Mouse (Mus musculus) heart, postnatal 10 days (tissue): ENCODE measurements at regions not wholly inside any gene's neighbourhood (a gene's known extent, or its start where the extent isn't known, plus 50 kb on each side); places are given as distances from the start of the nearest gene placed in this dataset.

Source experiments
- DNase-seq, 2 experiments: peaks; one replicate each; pipeline ENCODE4 v3.0.0; 2021
- intact Hi-C: fragments of 180-260 bp; cut with DNase I; formaldehyde crosslinking; loops from one replicate; pipeline ENCODE4 v1.15.1; 2025

DNA sequence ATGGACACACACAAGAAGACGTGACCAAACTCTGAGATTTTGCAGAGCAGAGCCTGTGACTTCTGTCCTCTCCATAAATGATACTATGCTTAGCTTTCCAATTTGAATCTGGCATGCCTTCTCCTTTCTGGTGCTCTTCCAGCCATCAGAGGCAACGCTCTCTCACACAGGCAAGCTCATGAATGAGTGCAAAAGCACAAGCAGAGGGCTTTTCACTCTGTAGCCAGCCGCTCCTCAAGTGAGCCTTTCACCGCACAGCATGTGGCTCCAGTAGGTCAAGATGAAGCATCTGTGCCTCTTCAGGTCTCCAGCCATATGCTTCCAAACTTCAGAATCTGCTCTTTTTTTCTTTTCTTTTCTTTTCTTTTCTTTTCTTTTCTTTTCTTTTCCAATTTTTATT, 106.2 kb downstream of the Spry2 start:
- intact Hi-C loops = no loop called here
- peak in 1 of 2 experiments; percentile 15 for DNase-seq

DNA sequence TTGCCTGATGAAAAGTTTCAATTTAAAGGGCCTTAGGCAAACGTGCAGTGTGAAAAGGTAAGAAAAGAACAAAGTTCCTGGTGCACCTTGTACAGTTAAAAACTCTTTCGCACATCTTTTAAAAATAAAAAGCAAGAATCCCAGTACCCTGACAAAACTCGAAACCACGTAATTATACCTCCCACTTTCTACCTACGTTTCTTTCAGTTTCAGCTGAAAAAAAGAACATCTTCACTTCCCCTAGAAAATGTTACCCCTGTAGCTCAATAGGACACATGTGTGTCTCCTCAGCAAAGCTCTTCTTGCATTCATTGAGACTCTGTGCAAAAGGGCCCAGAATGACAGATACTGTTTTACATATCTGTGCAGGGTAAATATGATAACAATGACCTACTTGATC, 113.2 kb downstream of the Spry2 start:
- no peak for DNase-seq
- intact Hi-C loops = no loop called here

DNA sequence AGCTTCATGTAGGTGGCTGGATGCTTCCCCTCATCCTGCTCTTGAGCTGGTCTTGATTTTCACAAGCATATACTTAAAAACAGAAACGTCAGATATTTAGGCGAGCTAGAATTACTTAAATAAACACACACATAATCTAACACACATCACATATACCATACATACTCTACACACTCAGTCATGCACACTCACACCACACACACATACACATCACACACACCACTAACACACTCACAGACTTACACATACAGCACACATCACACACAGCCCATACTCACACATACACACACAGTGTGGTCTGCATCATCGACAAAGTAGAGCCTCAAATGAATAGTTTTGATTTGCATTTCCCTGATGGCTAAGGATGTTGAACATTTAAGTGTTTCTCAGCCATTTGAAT, 116.9 kb downstream of the Spry2 start:
- DNase-seq = no peak
- intact Hi-C loops = no loop called here

DNA sequence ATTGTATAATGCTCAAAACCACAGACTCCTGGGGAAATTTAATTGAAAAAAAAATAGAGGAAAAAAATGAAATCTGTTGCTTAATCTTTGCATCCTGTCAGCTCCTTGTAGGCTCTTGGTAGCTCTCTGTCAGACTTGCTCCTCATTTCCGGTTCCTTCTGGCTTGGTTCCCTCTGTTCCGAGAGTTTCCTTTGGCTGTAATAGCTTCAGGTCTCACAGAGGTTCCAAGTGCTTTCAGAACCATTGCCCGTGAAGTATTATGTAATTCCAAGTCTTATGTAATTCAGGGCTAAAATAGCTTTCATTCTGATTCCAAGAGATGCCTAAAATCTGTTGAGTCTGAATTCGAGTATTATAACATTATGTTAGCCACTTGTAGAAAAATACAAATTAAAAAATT, 117.3 kb downstream of the Spry2 start:
- intact Hi-C loops = no loop called here

DNA sequence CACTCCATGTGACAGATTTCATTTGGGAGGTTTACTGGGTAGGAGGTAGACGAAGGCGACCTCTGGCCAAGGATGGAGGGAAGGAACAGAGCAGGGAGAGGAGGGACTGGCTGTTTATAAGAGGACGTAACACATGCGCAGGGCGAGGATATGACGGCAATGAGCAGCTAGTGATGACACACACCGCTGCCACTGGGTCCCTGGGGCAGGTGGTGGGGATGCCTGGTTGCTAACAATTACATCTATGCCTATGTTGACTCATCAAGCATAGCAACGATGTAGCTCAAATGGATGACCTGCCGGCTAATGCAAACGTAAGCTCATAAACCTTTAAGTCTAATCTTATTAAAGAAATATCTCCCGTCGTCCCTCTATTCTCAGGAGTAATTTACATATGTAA, 122.9 kb downstream of the Spry2 start:
- DNase-seq = no peak
- intact Hi-C loops = no loop called here

More for the DNA sequence above, 117.3 kb downstream of the Spry2 start:
- peak; percentile 73 to 78 for DNase-seq

DNA sequence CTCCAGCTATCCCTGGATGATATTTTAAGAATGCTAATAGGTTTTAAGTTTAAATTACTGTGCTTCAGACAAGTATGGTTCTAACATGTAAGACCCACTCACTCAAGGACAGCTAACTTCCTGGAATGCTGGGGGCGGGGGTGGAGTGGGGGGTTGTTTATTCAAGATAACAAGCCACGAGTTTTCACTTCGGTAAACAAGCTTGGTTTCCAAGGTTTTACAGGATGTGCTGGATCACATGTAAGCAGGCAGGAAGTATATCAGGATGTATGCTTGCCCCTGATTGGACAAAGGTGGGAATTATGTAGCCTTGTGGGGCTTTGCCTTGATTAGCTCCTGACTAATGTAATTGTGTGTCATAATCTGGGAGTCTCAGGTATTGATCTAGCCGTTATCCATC, 129.5 kb downstream of the Spry2 start:
- no peak for DNase-seq
- intact Hi-C loops = loop anchor here (2.0 kb wide), 1 partner anchor 14 kb away; no protein-coding TSS in a partner anchor

DNA sequence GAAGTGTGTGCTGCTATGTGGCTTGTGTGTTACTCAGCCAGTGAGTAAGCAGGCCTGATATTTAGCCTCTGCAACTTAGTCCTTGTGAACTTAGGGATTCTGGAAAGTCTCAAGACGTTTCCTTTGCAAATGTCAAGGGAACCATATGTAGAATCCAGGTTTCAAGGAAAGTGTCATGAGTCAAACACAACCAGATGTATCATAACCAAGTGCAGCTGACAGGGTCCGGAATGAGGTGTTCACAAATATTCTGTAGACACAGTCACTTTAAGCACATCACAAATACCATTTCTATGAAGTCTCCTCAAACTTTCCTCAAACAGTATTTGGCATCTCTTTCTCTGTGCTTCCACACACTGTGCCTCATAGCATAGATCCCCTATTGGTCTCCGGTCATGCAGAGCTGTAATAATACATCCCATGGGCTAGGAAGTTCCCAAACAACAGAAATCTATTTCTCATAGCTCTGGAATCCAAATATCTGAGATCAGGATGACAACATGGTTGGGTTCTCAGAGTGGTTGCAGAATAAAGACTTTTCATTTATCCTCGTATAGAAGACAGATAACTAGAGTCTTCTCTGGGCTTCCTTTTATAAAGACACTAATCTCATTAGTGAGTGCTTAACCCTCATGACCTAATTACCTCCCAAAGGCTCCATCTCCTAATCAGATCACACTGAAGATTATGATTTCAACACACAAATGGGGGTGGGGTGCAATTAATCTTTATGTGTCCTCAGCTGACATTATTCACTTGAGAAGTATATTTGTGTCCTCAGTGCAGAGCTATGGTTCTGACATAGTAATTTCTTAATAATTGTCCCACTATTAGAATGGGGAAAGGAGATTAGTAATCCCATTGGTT, 143.9 kb downstream of the Spry2 start:
- intact Hi-C loops = loop anchor here (2.0 kb wide), 1 partner anchor 14 kb away; no protein-coding TSS in a partner anchor
- no peak for DNase-seq

DNA sequence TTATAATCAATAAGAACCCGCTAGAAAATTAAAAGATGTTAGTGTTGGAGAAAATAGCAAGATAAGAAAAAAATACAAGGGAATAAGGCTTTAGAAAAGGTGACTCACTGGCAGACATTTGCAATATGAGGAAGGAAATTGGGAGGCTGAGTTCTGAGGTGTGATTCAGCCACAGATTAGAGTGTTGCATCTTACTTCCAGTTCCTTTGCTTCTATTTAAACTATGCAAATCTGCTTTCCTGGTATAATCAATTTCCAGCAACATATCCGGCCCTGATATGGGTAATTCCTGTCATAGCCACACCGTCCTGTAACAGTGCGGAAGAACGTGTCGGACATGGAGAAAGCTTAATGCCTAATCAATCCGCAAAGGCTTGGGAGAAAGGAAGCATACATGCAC, 144.9 kb downstream of the Spry2 start:
- intact Hi-C loops = loop anchor here (2.0 kb wide), 1 partner anchor 15 kb away; no protein-coding TSS in a partner anchor
- no peak for DNase-seq

DNA sequence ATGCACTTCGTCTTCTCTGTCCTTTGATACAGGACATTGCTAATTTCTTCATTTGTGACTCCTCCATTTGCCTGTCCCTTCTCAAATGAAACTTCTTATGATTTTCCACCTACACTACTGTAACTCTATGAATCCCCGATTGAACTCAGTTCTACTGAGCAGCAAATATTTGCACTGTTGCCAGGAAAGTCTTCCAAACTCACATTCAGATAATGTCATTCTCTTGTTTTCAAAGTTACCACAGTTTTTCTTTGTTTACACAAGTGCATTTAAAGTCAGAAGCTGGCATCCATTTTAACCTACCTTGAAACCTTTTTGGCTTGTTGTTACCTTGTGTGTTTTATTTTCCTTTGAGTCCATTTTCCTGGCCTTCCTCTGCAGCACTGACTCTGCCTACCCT, 152.0 kb downstream of the Spry2 start:
- peak; percentile 41 to 46 for DNase-seq
- intact Hi-C loops = loop anchor here (10.0 kb wide), 1 partner anchor 680 kb away; no protein-coding TSS in a partner anchor

DNA sequence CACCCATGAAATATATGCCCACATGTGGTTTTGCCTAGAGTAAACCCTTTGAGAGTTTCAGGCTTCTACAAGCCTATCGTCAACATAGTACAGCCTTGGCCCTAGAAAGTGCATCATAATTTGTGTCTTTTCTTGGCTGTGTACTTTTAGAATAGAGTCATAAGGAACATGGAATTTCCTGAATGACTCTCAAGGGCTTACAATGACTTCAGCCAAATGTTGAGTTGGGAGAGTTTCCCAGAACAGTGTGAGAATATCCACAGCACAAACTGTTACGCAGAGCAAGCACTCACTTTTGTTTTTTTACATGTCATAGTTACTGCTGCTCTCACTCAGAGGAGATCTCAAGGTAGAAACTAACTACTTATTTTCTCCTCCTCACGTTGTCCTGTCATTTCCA, 152.5 kb downstream of the Spry2 start:
- DNase-seq = peak; percentile 76 to 80
- intact Hi-C loops = loop anchor here (10.0 kb wide), 1 partner anchor 681 kb away; no protein-coding TSS in a partner anchor

DNA sequence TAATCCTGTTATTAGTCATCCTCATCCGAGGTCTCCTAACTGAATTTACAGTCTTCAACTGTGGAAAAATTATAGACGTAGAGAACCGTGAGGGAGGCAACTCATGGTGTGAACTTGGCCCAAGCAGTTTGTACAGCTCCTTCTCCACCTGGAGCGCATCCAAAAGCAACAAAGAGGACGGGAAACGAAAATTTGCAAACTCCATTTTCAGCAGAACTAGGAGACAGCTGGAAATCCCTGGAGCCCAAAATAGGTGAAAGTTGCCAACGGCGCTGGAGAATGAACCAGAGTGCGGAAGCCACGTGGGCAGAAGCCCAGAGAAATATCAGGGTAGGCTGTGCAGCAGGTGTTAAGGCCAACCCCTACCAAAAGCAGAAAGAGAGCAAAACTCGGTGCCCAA, 155.7 kb downstream of the Spry2 start:
- DNase-seq = peak; percentile 81 to 85
- intact Hi-C loops = loop anchor here (10.0 kb wide), 1 partner anchor 684 kb away; no protein-coding TSS in a partner anchor

DNA sequence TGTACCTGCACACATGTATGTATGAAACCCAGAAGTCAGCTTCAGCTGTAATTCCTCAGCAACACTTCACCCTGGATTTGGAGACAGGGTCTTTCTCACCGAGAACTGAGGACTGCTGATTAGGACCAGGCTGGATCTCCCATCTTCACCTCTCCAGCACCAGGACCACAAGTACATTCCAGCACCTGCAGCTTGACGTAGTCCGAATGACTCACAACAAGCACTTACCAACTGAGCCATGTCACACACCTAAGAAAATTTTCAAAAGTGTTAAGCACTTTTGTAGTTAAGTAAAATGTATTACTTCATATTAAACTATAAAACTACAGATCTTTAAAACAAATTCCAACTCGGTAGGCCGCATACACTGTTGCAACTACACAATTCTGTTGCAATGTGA, 158.1 kb downstream of the Spry2 start:
- intact Hi-C loops = loop anchor here (5.0 to 10.0 kb wide), 2 partner anchors 236 to 564 kb away; partner anchors contain the start of gene Rbm26
- DNase-seq = no peak

DNA sequence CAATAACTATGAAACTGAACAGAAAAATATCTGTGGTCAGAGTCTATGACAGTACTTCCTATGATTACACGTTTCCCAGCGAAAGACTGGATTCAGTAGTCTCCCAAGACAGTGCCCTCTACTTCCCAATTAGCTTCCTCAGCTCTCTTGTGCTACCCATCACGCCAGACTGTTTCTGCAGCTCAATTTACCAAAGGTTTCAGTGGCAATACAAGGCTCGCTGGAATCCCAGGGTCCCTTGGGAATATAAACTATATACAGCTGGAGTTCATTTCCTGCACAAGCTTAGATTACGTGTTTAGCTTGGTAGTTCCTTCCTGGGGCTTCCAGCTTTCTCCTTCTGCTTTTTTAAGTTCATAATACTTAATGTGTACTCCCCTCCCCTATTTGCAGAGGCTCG, 160.3 kb downstream of the Spry2 start:
- intact Hi-C loops = loop anchor here (5.0 to 10.0 kb wide), 2 partner anchors 234 to 562 kb away; partner anchors contain the start of gene Rbm26
- peak; percentile 44 to 48 for DNase-seq

DNA sequence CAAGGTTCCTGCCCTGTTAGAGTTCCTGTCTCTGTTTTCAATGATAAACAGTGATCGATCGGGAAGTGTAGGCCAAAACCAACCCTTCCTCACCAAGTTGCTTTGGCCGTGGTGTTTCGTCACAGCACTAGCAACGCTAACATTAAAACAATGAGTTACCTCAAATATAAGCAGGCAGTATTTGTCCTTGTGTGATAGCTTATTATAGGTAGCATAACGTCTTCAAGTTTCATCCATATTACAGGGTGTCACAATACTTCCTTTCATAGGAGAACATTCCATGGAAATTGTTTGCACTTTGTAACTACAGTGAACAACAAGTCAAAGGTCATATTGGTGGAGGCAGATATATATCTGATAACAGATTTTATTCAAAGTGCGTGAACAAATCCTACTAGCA, 162.3 kb downstream of the Spry2 start:
- DNase-seq = no peak
- intact Hi-C loops = loop anchor here (5.0 to 10.0 kb wide), 3 partner anchors 68 to 559 kb away; partner anchors contain the start of gene Rbm26

DNA sequence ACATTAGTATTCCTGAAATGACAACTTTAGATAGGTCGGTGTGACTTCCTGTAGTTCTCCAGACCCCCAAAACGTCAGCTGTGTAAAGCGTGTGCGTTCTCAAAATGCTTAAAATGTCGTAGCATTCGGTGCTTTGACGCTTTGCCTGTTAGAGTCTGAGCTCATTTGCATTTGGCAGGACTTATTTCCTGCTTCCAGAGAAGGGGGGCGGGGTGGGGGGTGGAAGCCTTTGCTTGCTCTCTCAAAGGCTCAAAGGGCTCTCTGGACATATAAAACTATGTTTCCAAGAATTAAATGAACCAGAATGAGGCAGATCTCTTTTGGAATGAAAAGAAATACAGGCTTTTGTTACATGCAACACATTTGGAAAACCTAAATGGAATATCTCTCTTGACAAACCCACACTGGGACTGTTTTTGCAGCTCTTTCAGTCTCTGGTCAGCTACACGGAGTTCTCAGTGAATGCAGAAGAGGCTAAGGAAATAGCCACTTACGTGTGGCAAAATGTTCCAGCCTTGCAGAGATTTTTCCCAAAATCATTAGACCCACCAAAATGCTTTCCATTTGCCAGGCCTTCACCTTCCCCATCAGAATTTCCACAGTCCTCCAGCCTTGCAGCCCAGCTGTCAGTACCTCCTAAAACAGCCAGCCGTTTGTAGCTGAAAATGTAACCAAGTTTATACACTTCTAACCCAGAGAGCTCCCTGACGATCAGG, 163.4 kb downstream of the Spry2 start:
- intact Hi-C loops = loop anchor here (2.0 to 10.0 kb wide), 4 partner anchors 69 to 558 kb away; partner anchors contain the start of gene Rbm26
- peak; percentile 73 to 75 for DNase-seq

DNA sequence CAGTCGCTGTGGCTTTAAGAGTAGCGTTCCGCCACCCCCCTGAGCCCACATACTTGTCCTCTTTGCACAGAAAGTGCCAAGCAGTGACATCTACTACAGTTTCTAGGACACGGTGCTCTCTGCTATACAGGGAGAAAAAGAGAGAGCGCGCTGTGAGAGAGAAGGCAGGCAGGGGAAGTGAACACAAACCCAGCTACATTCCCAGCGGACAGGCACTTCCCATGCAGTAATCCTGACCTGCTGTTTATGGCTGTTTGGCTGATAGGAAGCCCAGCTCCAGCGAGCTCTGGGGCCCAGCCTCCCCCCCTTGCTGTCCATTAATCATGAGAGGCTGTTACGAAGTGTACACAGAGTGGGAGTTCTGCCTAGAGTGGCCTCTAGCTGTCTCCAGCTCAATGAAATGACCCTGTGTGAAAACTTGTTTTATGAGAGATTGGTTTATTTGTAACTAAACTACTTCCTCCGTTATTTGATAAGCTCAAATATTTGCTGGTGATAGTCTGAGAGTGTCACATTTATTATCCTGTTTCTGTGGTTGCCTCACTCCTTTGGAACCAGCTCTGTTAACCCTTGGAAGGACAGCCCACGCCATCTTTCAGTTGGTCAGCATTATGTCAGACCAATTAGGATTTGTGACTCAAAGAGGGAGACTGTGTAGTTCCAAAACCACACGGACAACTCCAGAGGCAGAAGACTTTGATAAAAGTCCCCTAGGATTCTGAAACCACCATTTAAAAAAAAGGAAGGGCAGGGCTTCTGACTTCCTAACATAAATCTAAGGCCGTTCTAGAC, 164.2 kb downstream of the Spry2 start:
- intact Hi-C loops = loop anchor here (1.0 to 10.0 kb wide), 5 partner anchors 70 to 558 kb away; partner anchors contain the start of genes Rbm26 and Spry2

DNA sequence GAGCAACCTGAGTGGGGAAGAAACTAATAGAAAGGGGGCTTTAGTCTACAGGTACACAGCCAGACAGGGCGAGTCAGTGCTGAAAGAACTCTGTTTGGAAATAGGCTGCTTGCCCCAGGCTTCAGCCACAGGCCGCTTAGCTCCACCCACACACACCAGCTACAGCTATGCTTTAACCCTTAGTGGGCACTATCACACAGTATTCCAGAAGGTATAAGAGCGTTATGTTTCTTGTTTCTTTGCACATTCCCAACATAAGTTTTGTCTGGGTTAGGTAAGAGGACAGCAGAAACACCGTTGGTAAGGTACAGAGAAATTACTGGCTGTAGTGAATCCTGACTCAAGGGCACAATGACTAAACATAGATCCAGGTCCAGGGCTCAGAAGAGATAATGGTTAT, 165.8 kb downstream of the Spry2 start:
- intact Hi-C loops = loop anchor here (5.0 to 10.0 kb wide), 3 partner anchors 72 to 556 kb away; partner anchors contain the start of gene Rbm26
- peak; percentile 55 to 63 for DNase-seq

More for the DNA sequence above, 164.2 kb downstream of the Spry2 start:
- DNase-seq = peak; percentile 90 to 91

DNA sequence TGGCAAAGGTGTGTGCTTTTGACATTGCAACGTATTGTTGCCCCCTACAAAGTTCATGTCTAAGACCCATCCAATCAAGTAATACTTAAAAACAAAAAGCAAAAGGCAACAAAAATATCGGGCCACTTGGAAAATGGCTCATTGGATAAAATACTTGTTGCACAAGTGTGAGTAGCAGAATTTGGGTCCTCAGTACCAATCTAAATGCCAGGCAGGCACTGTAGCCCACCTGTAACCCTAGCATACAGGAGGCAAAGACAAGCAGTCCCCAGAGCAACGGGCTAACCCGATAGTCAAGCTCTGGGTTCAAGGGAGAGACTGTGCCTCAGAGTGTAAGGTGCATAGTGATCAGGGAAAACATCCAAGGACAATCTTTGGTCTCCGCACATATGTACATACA, 167.8 kb downstream of the Spry2 start:
- DNase-seq = no peak
- intact Hi-C loops = no loop called here

DNA sequence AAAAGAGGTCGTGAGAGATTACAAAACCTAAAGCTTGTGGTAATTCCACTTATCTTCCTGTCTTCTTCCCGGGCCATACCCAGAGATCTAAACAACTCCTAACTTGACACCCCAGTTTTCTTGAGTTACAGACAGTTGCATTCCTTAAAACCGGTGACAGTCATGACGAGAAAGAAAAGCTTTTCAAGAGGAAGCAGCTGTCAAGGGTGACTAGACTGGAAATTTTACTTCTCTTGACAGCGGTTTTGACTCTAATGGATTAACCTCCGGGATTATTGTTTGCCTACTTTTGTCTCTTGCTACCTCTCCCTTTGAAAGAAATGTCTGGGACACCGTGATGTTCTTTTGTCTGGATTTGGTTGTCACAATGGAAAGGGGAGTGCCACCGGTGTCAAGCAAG, 170.9 kb downstream of the Spry2 start:
- intact Hi-C loops = no loop called here
- DNase-seq = no peak

DNA sequence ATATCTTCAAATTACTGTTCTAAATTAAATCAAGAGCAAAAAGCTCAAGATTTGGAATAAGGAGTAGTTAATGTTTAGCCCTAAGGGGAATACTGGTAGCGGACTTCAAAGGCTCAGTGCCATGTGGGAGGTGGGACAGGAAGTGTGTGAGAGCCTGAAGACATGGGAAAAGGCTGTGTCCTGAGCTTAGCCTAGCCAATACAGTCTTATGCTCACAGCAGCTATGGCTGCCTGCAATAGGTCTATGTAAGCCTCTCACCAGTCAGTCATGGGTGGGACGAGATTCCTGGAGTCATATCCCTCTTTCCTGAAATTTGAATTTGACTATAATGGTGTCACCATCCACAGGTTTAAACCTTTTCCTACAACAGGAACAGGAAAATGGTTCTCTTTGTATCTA, 173.7 kb downstream of the Spry2 start:
- intact Hi-C loops = no loop called here

More for the DNA sequence above, 173.7 kb downstream of the Spry2 start:
- DNase-seq = no peak
